Mouse (Mus musculus) adipocyte (in vitro differentiated cells): ENCODE measurements around the gene Chrm1.

Experiments
- DNase-seq: peaks from one replicate; pipeline ENCODE4 v3.0.0-alpha.2; 2016; ENCODE audit warnings: low spot score

The Chrm1 gene

DNA sequence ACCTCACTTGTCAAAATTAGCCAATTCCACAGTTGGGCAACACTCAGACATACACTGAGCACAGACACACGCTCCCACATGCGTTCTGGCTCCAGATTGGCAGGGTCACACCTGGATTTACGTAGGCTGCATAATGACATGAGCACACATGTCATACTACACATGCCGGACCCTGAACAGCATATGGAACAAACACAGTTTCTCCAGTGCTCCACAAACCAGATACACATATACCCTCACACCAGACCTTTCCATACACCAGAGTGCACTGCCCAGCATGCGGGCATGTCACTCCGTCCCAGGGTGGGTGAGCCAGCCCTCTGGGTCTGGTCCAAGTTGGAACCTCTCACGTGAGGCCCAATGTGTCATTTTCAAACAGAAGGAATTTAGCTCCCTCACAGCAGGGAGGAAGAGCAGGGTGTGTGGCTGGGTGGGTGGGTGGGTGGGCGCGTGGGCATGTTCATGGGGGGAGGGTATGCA, at the start of gene Chrm1:
Gene Chrm1 (plus strand): TSS at position 430 of the 480 bp plus-strand sequence.
- no peak for DNase-seq

DNA sequence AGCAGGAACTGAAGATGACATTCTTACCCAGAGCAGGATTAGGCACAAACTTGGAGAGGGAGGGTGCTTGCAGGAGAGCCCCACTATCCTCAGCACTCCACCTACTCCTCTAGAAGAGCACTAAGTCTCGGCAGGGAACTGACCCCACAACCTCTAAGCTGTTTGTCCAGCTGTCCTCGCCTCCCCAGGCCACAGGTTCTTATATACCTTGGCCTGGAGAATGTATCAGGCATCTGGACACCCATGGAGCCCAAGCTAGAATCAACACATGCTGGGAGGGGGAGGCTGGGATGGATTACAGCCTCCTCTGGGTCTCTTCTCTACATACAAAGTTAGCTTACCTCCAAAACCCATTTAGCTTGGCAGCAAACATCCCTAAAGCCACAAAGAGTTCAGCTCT, 49.2 kb upstream of the Chrm1 start:
- no peak for DNase-seq

DNA sequence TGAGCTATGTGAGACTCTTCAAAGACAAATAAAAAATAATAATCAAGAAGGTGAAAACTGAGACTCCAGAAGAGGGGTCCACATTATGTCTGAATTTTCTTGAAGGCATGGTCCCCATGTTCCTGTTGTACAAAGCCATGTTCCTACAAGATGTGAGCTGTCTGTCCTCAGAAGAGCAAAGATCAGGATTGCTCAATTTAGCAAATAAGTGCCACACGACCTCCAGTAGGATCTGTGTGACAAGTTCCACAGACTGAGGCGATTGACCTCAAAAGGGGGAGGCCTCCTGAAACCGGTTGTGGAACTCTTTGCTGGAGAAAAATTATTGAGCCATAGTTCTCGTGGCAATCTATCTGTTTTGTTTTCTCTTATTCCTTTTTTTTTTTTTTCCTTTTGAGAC, 47.3 kb upstream of the Chrm1 start:
- no peak for DNase-seq

DNA sequence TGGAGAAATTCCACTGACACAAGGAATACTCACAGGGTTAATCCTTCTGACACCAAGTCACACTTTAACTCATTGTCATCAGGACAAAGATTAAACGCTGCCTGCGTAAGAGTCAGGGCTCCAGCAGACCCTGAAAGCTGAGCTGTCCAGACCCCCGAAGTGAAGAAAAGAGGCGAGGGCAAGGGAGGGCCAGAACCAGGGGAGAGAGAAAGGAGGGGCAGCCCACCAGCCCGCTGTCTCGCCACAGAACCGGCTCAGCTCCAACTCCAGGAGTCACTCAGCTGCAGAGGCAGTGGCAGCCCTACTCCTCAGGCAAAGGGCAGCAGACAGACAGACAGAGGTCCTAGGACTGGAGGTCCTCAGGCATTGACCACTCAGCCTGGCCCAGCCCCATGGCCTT, 45.7 kb upstream of the Chrm1 start, which contains the start of gene Slc22a6:
Gene Slc22a6 (plus strand): TSS at position 136 of the 400 bp plus-strand sequence.
- no peak for DNase-seq

- no peak for DNase-seq
These were observed 42.5 kb upstream of the Chrm1 start for GRCm38 (mm10) chr19:8621098-8621497.

- no peak for DNase-seq
These were observed 33.3 kb upstream of the Chrm1 start for GRCm38 (mm10) chr19:8630249-8630648.

DNA sequence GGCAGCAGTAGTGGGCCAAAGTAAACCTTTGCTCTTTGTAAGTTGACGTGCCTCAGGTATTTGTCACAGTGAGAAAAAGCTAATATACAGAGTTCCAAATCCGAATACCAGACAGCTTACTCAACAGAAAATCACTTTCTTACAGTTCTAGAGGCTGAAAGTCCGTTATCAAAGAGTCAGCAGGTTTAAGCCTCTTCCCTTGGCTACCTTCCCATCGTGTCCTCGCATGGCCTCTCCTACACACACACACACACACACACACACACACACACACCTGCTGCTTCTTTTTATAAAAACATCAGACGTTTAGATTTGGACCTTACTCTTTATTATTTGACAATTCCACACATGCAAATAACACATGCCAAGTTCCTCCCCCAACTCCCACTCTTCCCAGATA, 32.8 kb upstream of the Chrm1 start:
- no peak for DNase-seq

DNA sequence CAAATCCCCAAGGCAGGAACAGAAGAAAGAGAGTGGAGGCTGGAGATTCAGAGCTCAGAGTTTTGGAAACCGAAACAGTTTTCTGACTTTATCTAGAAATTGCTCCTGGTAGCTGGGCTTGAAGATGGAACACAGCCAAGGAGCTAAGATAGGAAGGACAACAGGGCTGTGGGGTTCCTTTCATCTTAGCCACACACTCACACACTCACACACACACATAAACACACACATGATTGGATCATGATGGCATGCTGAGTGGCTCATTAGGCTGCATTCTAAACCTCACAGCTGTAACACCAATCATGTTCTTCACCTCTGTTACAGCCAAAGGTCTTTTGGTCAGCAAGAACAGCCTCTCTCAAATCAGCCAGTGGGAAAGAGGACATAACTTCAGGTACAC, 31.6 kb upstream of the Chrm1 start:
- no peak for DNase-seq

GRCm38 (mm10) chr19:8642086-8642485, 21.5 kb upstream of the Chrm1 start:
- DNase-seq: no peak

DNA sequence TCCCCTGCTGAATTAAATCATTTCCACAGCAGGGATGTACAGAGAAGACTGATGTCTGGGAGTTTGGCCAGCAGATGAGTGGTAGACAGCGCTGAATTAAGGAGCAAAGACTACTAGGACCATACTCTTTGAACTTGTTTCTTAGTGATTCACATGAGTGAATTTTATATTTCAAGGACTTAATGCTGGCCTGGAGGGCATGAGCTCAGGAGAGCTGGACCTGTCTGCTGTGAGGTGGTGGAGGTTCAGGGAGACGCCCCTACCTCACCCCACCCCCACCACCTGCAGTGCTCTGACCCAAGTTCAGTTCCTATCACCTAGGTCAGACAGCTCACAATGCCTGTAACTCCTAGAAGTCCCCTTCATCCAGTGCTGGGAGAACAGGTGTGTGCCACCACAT, 17.2 kb upstream of the Chrm1 start:
- no peak for DNase-seq

DNA sequence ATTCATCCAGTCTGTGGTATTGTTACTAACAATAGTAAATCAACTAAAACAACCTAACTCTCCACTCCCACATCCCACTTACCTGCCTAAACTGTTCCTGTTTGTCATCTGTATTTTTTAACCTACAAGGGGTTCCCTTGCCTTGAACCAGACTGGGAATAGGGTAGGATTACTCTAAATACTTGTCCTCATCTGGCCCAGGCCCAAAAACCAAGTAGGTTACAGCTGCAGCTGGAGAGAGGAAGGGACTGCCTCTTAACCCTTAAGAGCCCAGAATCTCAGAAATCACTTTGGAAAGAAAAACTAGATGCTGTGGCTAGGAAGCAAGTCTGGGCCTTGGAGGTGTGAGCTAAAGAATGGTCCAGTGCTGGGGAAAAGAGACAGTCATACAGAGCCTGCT, 7.8 kb upstream of the Chrm1 start:
- DNase-seq: no peak

DNA sequence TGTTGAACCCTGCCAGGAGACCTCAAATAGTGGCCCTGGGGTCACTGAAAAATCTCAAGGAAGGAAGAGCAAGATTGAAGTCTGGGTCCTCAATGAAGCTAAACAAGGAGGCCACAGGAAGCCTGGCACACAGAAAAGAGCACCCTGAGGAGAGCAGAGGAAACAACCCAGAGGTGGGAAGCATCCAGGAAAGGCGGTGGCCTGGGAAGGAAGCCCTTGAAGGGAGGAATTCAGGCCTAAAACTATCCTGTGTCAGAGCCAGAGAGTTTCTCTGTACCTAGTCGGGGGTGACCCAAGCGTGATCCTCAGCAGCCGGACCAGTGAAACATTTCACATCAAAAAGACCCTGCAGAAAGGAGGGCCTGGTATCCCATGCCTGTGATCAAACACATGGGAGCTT, 7.2 kb upstream of the Chrm1 start:
- DNase-seq: no peak

GRCm38 (mm10) chr19:8661821-8662307, 1.7 kb upstream of the Chrm1 start:
- DNase-seq: no peak

GRCm38 (mm10) chr19:8662337-8662736, 1.3 kb upstream of the Chrm1 start:
- peak; percentile 13 for DNase-seq

DNA sequence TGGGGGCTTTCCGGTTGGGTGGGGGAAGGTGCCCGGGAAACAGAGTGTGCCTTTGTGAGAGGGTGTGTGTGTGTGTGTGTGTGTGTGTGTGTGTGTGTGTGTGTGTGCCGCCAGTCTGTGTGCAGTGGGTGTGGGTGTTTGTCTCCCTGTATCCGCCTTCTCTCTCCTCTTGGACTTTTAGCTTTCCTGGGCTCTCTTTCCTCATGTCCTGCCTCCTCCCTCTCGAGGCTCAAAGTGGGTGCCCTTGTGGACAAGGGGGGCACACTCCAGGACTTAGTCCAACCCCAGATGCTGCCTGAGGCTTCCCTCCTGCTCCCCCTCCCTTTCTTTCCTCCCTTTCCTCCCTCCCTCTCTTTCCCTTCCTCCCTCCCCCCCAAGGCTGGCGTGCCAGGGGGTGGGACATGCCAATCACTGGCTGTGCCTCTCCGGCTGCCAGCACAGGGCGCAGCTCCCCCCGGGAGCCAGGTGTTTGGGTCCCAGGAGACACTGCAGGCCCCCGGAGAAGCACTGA, 377 bp downstream of the Chrm1 start:
- DNase-seq: no peak

DNA sequence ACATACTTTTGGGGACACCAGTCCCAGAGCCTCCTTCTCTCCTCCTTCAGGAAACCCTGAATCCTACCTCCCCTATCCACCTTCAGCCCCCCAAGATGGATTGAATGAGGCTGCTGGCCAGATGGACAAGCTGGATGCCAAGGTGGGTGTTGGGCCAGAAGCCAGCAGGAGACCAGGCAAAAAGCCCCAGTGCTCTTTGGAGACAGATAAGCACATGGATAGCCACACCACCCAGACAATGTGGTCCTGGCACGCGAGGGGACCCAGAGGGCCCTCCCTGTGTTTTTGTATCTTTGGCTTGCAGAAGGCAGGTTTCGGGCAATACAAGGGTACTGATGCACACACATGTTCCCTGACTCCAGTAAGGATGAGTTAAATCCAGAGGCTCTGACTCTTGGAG, 1.3 kb downstream of the Chrm1 start:
- DNase-seq: no peak

DNA sequence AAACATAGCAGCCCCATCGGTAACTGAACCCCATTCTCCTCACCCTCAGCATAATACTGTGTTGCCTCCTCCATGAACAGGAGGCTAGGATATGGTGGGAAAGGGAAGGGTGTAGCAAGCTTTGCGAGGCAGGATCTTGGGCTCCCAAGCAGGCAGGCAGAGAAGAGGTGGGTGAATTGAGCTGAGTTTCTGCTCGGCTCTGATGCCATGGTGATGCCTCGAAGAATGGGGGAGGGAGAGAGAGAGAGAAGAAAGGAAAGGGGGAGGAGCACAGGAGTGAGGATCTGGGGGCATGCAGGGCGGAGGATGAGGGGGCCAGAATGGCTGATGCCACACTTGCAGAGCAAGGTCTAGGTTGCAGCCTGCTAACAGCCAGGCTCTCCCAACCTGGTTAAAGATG, 2.2 kb downstream of the Chrm1 start:
- DNase-seq: no peak

DNA sequence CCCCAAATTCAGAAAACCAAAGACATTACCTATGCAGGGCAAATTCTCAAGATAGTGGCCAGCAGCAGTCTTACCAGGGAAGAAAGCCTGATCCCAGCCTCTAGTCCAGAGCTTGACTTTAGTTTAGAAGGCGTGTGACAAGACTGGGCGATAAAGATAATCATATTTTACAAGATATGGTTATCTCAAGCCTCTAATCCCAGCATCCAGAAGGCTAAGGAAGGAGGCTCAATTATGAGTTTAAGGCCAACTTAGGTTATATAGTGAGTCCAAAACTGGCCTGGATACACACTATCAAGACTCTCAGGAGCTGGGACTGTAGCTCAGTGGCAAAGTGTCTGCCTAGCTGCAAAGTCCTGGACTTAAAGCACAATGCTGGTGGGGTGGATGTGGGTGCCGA, 9.3 kb downstream of the Chrm1 start:
- no peak for DNase-seq

GRCm38 (mm10) chr19:8673336-8674063, 9.9 kb downstream of the Chrm1 start:
- no peak for DNase-seq

GRCm38 (mm10) chr19:8679031-8679779, 15.6 kb downstream of the Chrm1 start:
- DNase-seq: no peak

DNA sequence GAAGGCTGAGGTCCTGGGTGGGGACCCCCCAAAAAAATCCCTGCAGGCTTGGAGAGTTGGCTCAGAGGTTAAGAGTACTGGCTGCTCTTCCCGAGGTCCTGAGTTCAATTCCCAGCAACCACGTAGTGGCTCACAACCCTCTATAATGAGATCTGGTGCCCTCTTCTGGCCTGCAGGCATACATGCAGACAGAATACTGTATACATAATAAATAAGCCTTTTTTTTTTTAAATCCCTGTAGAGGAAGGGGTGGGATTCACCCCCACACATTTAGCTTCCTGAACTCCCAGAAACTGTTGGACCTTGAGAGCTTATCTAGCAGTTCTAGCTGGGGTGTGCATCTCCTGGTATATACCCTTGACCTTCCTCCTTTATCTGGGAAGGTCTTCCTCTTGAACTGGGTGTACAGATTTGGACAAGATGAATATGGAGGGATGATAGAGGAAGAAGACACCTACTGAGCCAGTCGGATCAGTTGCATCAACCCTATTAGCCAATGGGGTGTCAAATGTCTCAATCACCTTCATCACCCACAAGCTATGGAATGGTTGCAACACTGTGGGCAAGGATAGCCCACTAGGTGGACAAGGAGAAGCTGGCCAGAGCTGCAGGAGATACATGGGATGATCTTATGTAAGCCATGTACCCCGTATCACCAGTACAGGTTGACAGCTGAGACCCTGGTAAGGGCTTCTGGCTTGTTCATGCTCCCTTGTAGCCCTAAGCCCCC, 18.2 kb downstream of the Chrm1 start:
- no peak for DNase-seq

GRCm38 (mm10) chr19:8682996-8683395, 19.4 kb downstream of the Chrm1 start:
- DNase-seq: peak; percentile 92
